ENCODE assay signal across 15 mouse cellular contexts in the genomic region with DNA sequence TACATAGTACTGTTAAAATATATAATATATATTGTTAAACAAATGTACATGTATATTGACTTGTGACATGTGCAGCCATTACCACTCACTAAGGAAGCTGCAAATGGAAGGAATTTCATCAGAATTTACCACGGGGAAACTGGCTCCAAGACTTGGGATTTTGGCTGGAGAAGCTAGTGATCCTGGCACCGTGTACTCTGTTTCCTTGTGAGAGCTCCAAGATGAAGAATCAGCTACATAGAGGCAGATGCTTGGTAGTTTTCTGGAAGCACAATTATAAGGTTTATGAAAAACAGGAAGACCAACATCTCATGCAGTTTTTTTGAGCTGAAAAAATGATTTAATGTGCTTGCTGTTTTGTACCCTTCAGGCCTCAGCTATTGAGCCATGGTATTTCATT.
DNase-seq lines count a peak whose midpoint lies in the region; ATAC-seq and TF ChIP-seq lines count a peak whose summit lies in the region.
"Had no signal": no experiment of that assay in that cellular context is flagged by ENCODE, and none has a peak within 500 bp of the region (broad histone marks: within the 10 kb centered on the region; RNA-seq: fewer than 3 reads in every experiment).

No protein-coding gene starts in this region.

- H3K4me2 ChIP-seq in forebrain, embryonic 16.5 days (ENCODE audit: low read length) = no peak overlapping the region
- no peak overlapping the region for H3K4me2 ChIP-seq in forebrain, embryonic 11.5 days (ENCODE audit: low read depth, low read length, severe bottlenecking)
- H3K4me2 ChIP-seq: hindbrain, embryonic 13.5 days; midbrain, embryonic 15.5 days had no signal

- 61% methylated on average over 2 of the region's 2 CpGs for WGBS in forebrain, embryonic 16.5 days
- WGBS in forebrain, embryonic 11.5 days = 88% methylated on average over 2 of the region's 2 CpGs

- H3K27me3 ChIP-seq in forebrain, embryonic 16.5 days (replicated peaks; ENCODE audit: control insufficient read depth, insufficient read depth, low read length) = no peaks in the 10 kb centered on the region
- no peaks in the 10 kb centered on the region for H3K27me3 ChIP-seq in forebrain, embryonic 11.5 days (ENCODE audit: control insufficient read depth, insufficient read depth, low read length)
- H3K27me3 ChIP-seq: hindbrain, embryonic 13.5 days; midbrain, embryonic 15.5 days had no signal

- no peaks in the 10 kb centered on the region for H3K36me3 ChIP-seq in forebrain, embryonic 16.5 days (ENCODE audit: control insufficient read depth, insufficient read depth)
- no peaks in the 10 kb centered on the region for H3K36me3 ChIP-seq in forebrain, embryonic 11.5 days (ENCODE audit: control insufficient read depth, insufficient read depth, low read length)
- H3K36me3 ChIP-seq: hindbrain, embryonic 13.5 days; midbrain, embryonic 15.5 days had no signal

- H3K9ac ChIP-seq in forebrain, embryonic 16.5 days (replicated peaks; ENCODE audit: low read depth, low read length) = no peak overlapping the region
- no peak overlapping the region for H3K9ac ChIP-seq in forebrain, embryonic 11.5 days (ENCODE audit: low read length)
- H3K9ac ChIP-seq: hindbrain, embryonic 13.5 days; midbrain, embryonic 15.5 days had no signal

- no peak for DNase-seq in forebrain, embryonic 11.5 days (ENCODE audit: low spot score)
- DNase-seq in layer of hippocampus, adult 2 months (ENCODE audit: low spot score in 2 of 2) = peak in 1 of 2 experiments; percentile 32
- no peak for DNase-seq in layer of hippocampus, adult 9-10 months (ENCODE audit: low spot score)
- peak; percentile 33 to 42 for DNase-seq in cerebellum, adult 18-20 months
- peak; percentile 58 for DNase-seq in telencephalon, adult 2 months (ENCODE audit: low read depth, low spot score)
- DNase-seq in adrenal gland, postnatal 36 days = no peak
- DNase-seq: adrenal gland, adult 8-10 months; liver; lung, adult 2 months; thymus, postnatal 4 days had no signal

- no peak overlapping the region for H3K27ac ChIP-seq in forebrain, embryonic 16.5 days (ENCODE audit: low read length)
- no peak overlapping the region for H3K27ac ChIP-seq in forebrain, embryonic 11.5 days (ENCODE audit: low read depth, low read length)
- peak overlapping the region; percentile 58 for H3K27ac ChIP-seq in layer of hippocampus, adult 2 months
- H3K27ac ChIP-seq: hindbrain, embryonic 13.5 days; kidney, postnatal 0 days; midbrain, embryonic 15.5 days had no signal

- no peak overlapping the region for H3K4me3 ChIP-seq in forebrain, embryonic 16.5 days (replicated peaks; ENCODE audit: low read length)
- no peak overlapping the region for H3K4me3 ChIP-seq in forebrain, embryonic 11.5 days (ENCODE audit: low read depth, low read length)
- H3K4me3 ChIP-seq in layer of hippocampus, adult 2 months = no peak overlapping the region
- H3K4me3 ChIP-seq: hindbrain, embryonic 13.5 days; midbrain, embryonic 15.5 days had no signal

- peaks cover 8% of the 10 kb centered on the region; the same call in 1 of the 2 replicates for H3K4me1 ChIP-seq in forebrain, embryonic 16.5 days (replicated peaks; ENCODE audit: control insufficient read depth, insufficient read depth, low read length)
- no peaks in the 10 kb centered on the region for H3K4me1 ChIP-seq in forebrain, embryonic 11.5 days (replicated peaks; ENCODE audit: control insufficient read depth, insufficient read depth, low read length)
- H3K4me1 ChIP-seq: midbrain, embryonic 15.5 days had no signal

- peak; percentile 72 for ATAC-seq in forebrain, embryonic 16.5 days
- ATAC-seq in forebrain, embryonic 11.5 days (replicated peaks; ENCODE audit: low FRiP score) = no peak
- ATAC-seq: intestine, postnatal 0 days; midbrain, embryonic 15.5 days had no signal

- no peaks in the 10 kb centered on the region for H3K9me3 ChIP-seq in forebrain, embryonic 16.5 days (ENCODE audit: control insufficient read depth, low read length)
- H3K9me3 ChIP-seq in forebrain, embryonic 11.5 days (ENCODE audit: control insufficient read depth, low read length) = no peaks in the 10 kb centered on the region
- H3K9me3 ChIP-seq: hindbrain, embryonic 13.5 days; midbrain, embryonic 15.5 days had no signal

- no peak for TF ChIP-seq CTCF in layer of hippocampus, adult 2 months (conservative IDR thresholded peaks at IDR 0.05)

Comparison
In these comparisons a context has a peak if more than half of its experiments do, and no peak if none do; other contexts are left out.
1. DNase-seq: peak in cerebellum, adult 18-20 months (2 of 2) and telencephalon, adult 2 months (single experiment); none in forebrain, embryonic 11.5 days (single experiment), layer of hippocampus, adult 9-10 months (single experiment) and adrenal gland, postnatal 36 days (0 of 2).